Mouse (Mus musculus): ENCODE results near the gene Ern1.

DNA sequence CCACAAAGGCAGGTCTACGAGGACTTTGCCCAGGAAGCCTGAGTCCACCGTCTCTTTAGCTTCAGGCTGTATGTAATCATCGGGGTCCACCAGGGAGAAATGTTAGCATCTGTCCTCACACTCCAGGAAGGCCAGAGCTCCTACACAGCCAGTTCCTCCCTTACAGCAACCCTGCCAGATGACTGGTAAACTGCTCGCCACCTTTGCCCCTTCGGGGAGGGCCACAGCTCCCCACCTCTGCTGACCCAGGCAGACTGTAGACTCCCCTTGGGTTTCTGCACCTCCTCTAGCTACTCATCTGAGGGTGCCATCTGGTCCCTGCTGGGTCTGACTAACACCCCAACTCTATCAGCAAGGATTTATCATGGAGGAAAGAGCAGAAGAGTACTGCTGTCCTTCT is 42.1 kb upstream of the Ern1 start:
- TF ChIP-seq CTCF (IDR thresholded peaks at IDR 0.05): no peak
- no peak for TF ChIP-seq EP300 (IDR thresholded peaks at IDR 0.05)
